Mouse (Mus musculus) stomach, embryonic 15.5 days (tissue): ENCODE measurements around the gene Lpcat3. TPM values are rescaled to one million over a fixed set of nuclear protein-coding genes. Genes with fewer than 3 reads are reported as not detected.
A peak's percentile ranks its signal among the peaks of the same experiment; 100 is the strongest.
"Not testable (repeated sequence)": the region's sequence is repeated elsewhere in the genome, so short reads cannot be mapped to it uniquely, and the experiment has no call there.

Source experiments
- ATAC-seq: fragments of 200-750 bp; cut with Nextera tagmentation; 2 replicates; pipeline ENCODE4 v1.8.0; 2017; ENCODE audit warnings: low read depth, moderate number of reproducible peaks, moderate TSS enrichment; ENCODE audit not compliant: insufficient read depth, low FRiP score
- H3K27ac ChIP-seq: fragments of 300-500 bp; sonication (generic); 2 replicates; pipeline ENCODE4 v1.5.1; 2015; ENCODE audit warnings: mild to moderate bottlenecking, inconsistent platforms
- H3K27me3 ChIP-seq: fragments of 300-500 bp; sonication (generic); replicated peaks from 2 replicates; pipeline ENCODE4 v1.6.1; 2015; ENCODE audit warnings: inconsistent platforms
- H3K36me3 ChIP-seq: fragments of 300-500 bp; sonication (generic); 2 replicates; pipeline ENCODE4 v1.6.1; 2015; ENCODE audit warnings: inconsistent platforms
- H3K4me1 ChIP-seq: fragments of 300-500 bp; sonication (generic); 2 replicates; pipeline ENCODE4 v1.6.1; 2015; ENCODE audit warnings: inconsistent platforms
- H3K4me2 ChIP-seq: fragments of 300-500 bp; sonication (generic); 2 replicates; pipeline ENCODE4 v1.6.1; 2015; ENCODE audit warnings: mild to moderate bottlenecking, inconsistent platforms
- H3K4me3 ChIP-seq: fragments of 300-500 bp; sonication (generic); replicated peaks from 2 replicates; pipeline ENCODE4 v1.5.1; 2015; ENCODE audit warnings: inconsistent platforms
- H3K9ac ChIP-seq: fragments of 300-500 bp; sonication (generic); 2 replicates; pipeline ENCODE4 v1.6.1; 2015; ENCODE audit warnings: inconsistent platforms
- H3K9me3 ChIP-seq: fragments of 300-500 bp; sonication (generic); 2 replicates; pipeline ENCODE4 v1.6.1; 2016; ENCODE audit warnings: inconsistent platforms
- WGBS: fragments of 180-500 bp; shearing (Covaris S2); methylation state at CpG from one replicate; pipeline ENCODE4 v1.1.7; 2015; 5-methylcytosine and 5-hydroxymethylcytosine counted together
- polyA plus RNA-seq: library from polyadenylated mRNA; unstranded; fragments of >200 nt; fragmentation: Nextera tagmentation; extraction: Ambion mirVana; gene quantifications from 2 replicates; pipeline ENCODE4 v1.2.1, GENCODE M21; 2015

Lpcat3 gene
- polyA plus RNA-seq, 1 experiment from 2014 or later = 79.3 TPM

GRCm38 (mm10) chr6:124682291-124682690, 19.5 kb downstream of the Lpcat3 start:
- H3K4me3 ChIP-seq, H3K27ac ChIP-seq, H3K36me3 ChIP-seq, H3K9me3 ChIP-seq, H3K4me2 ChIP-seq, H3K27me3 ChIP-seq, ATAC-seq, H3K9ac ChIP-seq: not testable (repeated sequence)
- WGBS = 64% methylated on average over 6 of the region's 6 CpGs
- H3K4me1 ChIP-seq = peaks cover 11% of the 10 kb centered on the region; the same call in 1 of the 2 replicates

GRCm38 (mm10) chr6:124683591-124684417, 21.0 kb downstream of the Lpcat3 start:
- Histone ChIP-seq H3K9me3 (no peaks in the 10 kb centered on the region), H3K9ac (no peak overlapping the region), H3K36me3 (no peaks in the 10 kb centered on the region), H3K4me2 (no peak overlapping the region), H3K27ac (peak overlapping the region; percentile 45; the same call in 1 of the 2 replicates), H3K4me1 (peaks cover 11% of the 10 kb centered on the region; the same call in 1 of the 2 replicates), H3K27me3 (no peaks in the 10 kb centered on the region), H3K4me3 (no peak overlapping the region)
- ATAC-seq = peak; percentile 82
- WGBS = 65% methylated on average over 14 of the region's 14 CpGs

- 83% methylated on average over 12 of the region's 12 CpGs for WGBS
- H3K9me3 ChIP-seq = no peaks in the 10 kb centered on the region
- no peak for ATAC-seq
These were observed 23.0 kb downstream of the Lpcat3 start for GRCm38 (mm10) chr6:124685606-124686386.

GRCm38 (mm10) chr6:124686644-124687043, 23.8 kb downstream of the Lpcat3 start:
- H3K9ac ChIP-seq, H3K27me3 ChIP-seq, H3K4me3 ChIP-seq, H3K9me3 ChIP-seq, H3K36me3 ChIP-seq, ATAC-seq, H3K4me2 ChIP-seq: not testable (repeated sequence)
- peak overlapping the region; percentile 45; the same call in 1 of the 2 replicates for H3K27ac ChIP-seq
- H3K4me1 ChIP-seq = peaks cover 11% of the 10 kb centered on the region; the same call in 1 of the 2 replicates
- WGBS = 93% methylated on average over 1 of the region's 1 CpGs

More at GRCm38 (mm10) chr6:124685606-124686386, 23.0 kb downstream of the Lpcat3 start:
- H3K36me3 ChIP-seq = no peaks in the 10 kb centered on the region
- no peak overlapping the region for H3K9ac ChIP-seq
- H3K27me3 ChIP-seq = no peaks in the 10 kb centered on the region
- H3K27ac ChIP-seq = peak overlapping the region; percentile 45; the same call in 1 of the 2 replicates
- no peak overlapping the region for H3K4me3 ChIP-seq
- H3K4me1 ChIP-seq = peaks cover 11% of the 10 kb centered on the region; the same call in 1 of the 2 replicates
- no peak overlapping the region for H3K4me2 ChIP-seq

- no peak overlapping the region for H3K27ac ChIP-seq
- no peak overlapping the region for H3K4me2 ChIP-seq
- H3K4me3 ChIP-seq = no peak overlapping the region
- ATAC-seq = no peak
- H3K9me3 ChIP-seq = no peaks in the 10 kb centered on the region
- no peak overlapping the region for H3K9ac ChIP-seq
- WGBS = 78% methylated on average over 8 of the region's 8 CpGs
- no peaks in the 10 kb centered on the region for H3K36me3 ChIP-seq
- H3K4me1 ChIP-seq = peaks cover 5% of the 10 kb centered on the region
- H3K27me3 ChIP-seq = no peaks in the 10 kb centered on the region
These were observed 25.4 kb downstream of the Lpcat3 start for GRCm38 (mm10) chr6:124688151-124688758.

GRCm38 (mm10) chr6:124689011-124689410, 26.2 kb downstream of the Lpcat3 start:
- Histone ChIP-seq H3K9me3 (no peaks in the 10 kb centered on the region), H3K36me3 (no peaks in the 10 kb centered on the region), H3K4me1 (peaks cover 3% of the 10 kb centered on the region), H3K27me3 (no peaks in the 10 kb centered on the region), H3K9ac (no peak overlapping the region), H3K4me2 (no peak overlapping the region), H3K27ac (no peak overlapping the region), H3K4me3 (no peak overlapping the region)
- ATAC-seq = no peak
- 89% methylated on average over 3 of the region's 3 CpGs for WGBS

- Histone ChIP-seq H3K4me3 (no peak overlapping the region), H3K27me3 (no peaks in the 10 kb centered on the region), H3K9me3 (no peaks in the 10 kb centered on the region), H3K27ac (no peak overlapping the region), H3K36me3 (0 out of 2 replicates have a peak, but pooled peaks cover under 1% of the 10 kb centered on the region), H3K4me2 (no peak overlapping the region), H3K4me1 (peaks cover 11% of the 10 kb centered on the region), H3K9ac (no peak overlapping the region)
- ATAC-seq = no peak
- WGBS = 90% methylated on average over 3 of the region's 3 CpGs
These were observed 27.7 kb downstream of the Lpcat3 start for GRCm38 (mm10) chr6:124690517-124690916.

GRCm38 (mm10) chr6:124693243-124693981, 30.6 kb downstream of the Lpcat3 start:
- WGBS = 53% methylated on average over 15 of the region's 15 CpGs
- no peak for ATAC-seq
- Histone ChIP-seq H3K27me3 (no peaks in the 10 kb centered on the region), H3K9me3 (no peaks in the 10 kb centered on the region), H3K36me3 (0 out of 2 replicates have a peak, but pooled peaks cover 3% of the 10 kb centered on the region), H3K9ac (no peak overlapping the region), H3K27ac (peak overlapping the region; percentile 69), H3K4me2 (no peak overlapping the region), H3K4me3 (no peak overlapping the region), H3K4me1 (peaks cover 11% of the 10 kb centered on the region)

- H3K9me3 ChIP-seq = no peaks in the 10 kb centered on the region
- no peak overlapping the region for H3K4me3 ChIP-seq
- H3K36me3 ChIP-seq = peaks cover 7% of the 10 kb centered on the region; the same call in 1 of the 2 replicates
- no peak overlapping the region for H3K9ac ChIP-seq
- peak overlapping the region; percentile 69 for H3K27ac ChIP-seq
- peak overlapping the region; percentile 14; the same call in 1 of the 2 replicates for H3K4me2 ChIP-seq
- H3K4me1 ChIP-seq = peaks cover 11% of the 10 kb centered on the region
- no peaks in the 10 kb centered on the region for H3K27me3 ChIP-seq
- WGBS = 70% methylated on average over 15 of the region's 15 CpGs
- ATAC-seq = peak; percentile 71
These were observed 31.5 kb downstream of the Lpcat3 start for GRCm38 (mm10) chr6:124694166-124694955.

- Histone ChIP-seq H3K4me3 (no peak overlapping the region), H3K9me3 (no peaks in the 10 kb centered on the region), H3K36me3 (peaks cover 17% of the 10 kb centered on the region; the same call in 1 of the 2 replicates), H3K27me3 (no peaks in the 10 kb centered on the region), H3K9ac (no peak overlapping the region), H3K4me2 (no peak overlapping the region), H3K27ac (no peak overlapping the region), H3K4me1 (peaks cover 11% of the 10 kb centered on the region)
- no peak for ATAC-seq
- 92% methylated on average over 7 of the region's 7 CpGs for WGBS
These were observed 33.8 kb downstream of the Lpcat3 start for GRCm38 (mm10) chr6:124696441-124697150.
